Mouse (Mus musculus): ENCODE data around the gene Tgds. TPM values are rescaled to one million over a fixed set of nuclear protein-coding genes. Genes with fewer than 3 reads are reported as not detected.

The Tgds gene
- polyA plus RNA-seq, 1 experiment from 2014 or later = 31.6 TPM

GRCm38 (mm10) chr14:118175071-118175693, 42.6 kb upstream of the Tgds start:
- Histone ChIP-seq H3K36me3 (ENCODE audit: insufficient read depth, low read length) (no peaks in the 10 kb centered on the region), H3K27ac (no peak overlapping the region), H3K4me3 (replicated peaks; ENCODE audit: low read depth, low read length) (no peak overlapping the region), H3K4me1 (replicated peaks; ENCODE audit: insufficient read depth, low read length) (no peaks in the 10 kb centered on the region), H3K9ac (ENCODE audit: low read depth, low read length) (no peak overlapping the region), H3K9me3 (replicated peaks; ENCODE audit: low read length) (no peaks in the 10 kb centered on the region), H3K27me3 (ENCODE audit: insufficient read depth, low read length) (no peaks in the 10 kb centered on the region), H3K4me2 (ENCODE audit: low read length) (no peak overlapping the region)
- ATAC-seq (replicated peaks; ENCODE audit: low FRiP score, low read depth) (no peak), DNase-seq (ENCODE audit: low spot score) (no peak)
- no peak for TF ChIP-seq CTCF (IDR thresholded peaks at IDR 0.05; ENCODE audit: low read depth)
- WGBS = 82% methylated on average over 30 of the region's 30 CpGs

- H3K27me3 ChIP-seq (ENCODE audit: insufficient read depth, low read length) = no peaks in the 10 kb centered on the region
- H3K27ac ChIP-seq = no peak overlapping the region
- H3K4me3 ChIP-seq (replicated peaks; ENCODE audit: low read depth, low read length) = no peak overlapping the region
- H3K9me3 ChIP-seq (replicated peaks; ENCODE audit: low read length) = no peaks in the 10 kb centered on the region
- no peak overlapping the region for H3K4me2 ChIP-seq (ENCODE audit: low read length)
- 65% methylated on average over 11 of the region's 11 CpGs for WGBS
- no peaks in the 10 kb centered on the region for H3K4me1 ChIP-seq (replicated peaks; ENCODE audit: insufficient read depth, low read length)
- TF ChIP-seq CTCF (IDR thresholded peaks at IDR 0.05; ENCODE audit: low read depth) = peak; percentile 40
- no peak for ATAC-seq (replicated peaks; ENCODE audit: low FRiP score, low read depth)
- H3K9ac ChIP-seq (ENCODE audit: low read depth, low read length) = no peak overlapping the region
- DNase-seq (ENCODE audit: low spot score) = peak; percentile 22
- peaks cover 5% of the 10 kb centered on the region; the same call in 1 of the 2 replicates for H3K36me3 ChIP-seq (ENCODE audit: insufficient read depth, low read length)
These were observed 41.1 kb upstream of the Tgds start for GRCm38 (mm10) chr14:118173590-118174203.

- 97% methylated on average over 4 of the region's 4 CpGs for WGBS
- no peak overlapping the region for H3K27ac ChIP-seq
- no peak overlapping the region for H3K9ac ChIP-seq (ENCODE audit: low read depth, low read length)
These were observed 36.2 kb upstream of the Tgds start for GRCm38 (mm10) chr14:118168776-118169175.

DNA sequence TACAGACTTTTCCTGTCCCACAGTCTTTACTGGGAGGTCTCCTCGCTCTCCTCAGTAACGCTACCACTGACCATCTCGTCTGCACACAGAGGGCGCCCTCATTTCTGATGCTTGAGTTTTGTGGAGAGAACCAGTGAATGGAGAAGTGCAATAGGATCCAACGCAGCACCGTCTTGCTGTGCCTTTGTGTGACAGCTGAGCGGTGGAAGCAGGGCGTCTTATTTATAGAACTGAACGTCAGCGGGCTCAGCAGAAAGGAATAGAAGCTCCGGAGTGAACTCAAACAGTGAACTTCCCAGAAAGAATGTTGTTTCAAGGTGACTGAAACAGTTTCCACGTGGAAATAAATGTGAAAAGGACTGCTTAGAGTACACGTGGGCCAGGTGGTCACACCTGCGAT, 30.1 kb upstream of the Tgds start:
- Histone ChIP-seq H3K4me2 (ENCODE audit: low read length) (no peak overlapping the region), H3K4me1 (replicated peaks; ENCODE audit: insufficient read depth, low read length) (no peaks in the 10 kb centered on the region), H3K36me3 (ENCODE audit: insufficient read depth, low read length) (peaks cover 46% of the 10 kb centered on the region), H3K9ac (ENCODE audit: low read depth, low read length) (no peak overlapping the region), H3K4me3 (replicated peaks; ENCODE audit: low read depth, low read length) (no peak overlapping the region), H3K9me3 (replicated peaks; ENCODE audit: low read length) (no peaks in the 10 kb centered on the region), H3K27me3 (ENCODE audit: insufficient read depth, low read length) (no peaks in the 10 kb centered on the region), H3K27ac (no peak overlapping the region)
- DNase-seq (ENCODE audit: low spot score) (no peak), ATAC-seq (replicated peaks; ENCODE audit: low FRiP score, low read depth) (no peak)
- WGBS = 83% methylated on average over 14 of the region's 14 CpGs
- TF ChIP-seq CTCF (IDR thresholded peaks at IDR 0.05; ENCODE audit: low read depth) = no peak

More at GRCm38 (mm10) chr14:118168776-118169175, 36.2 kb upstream of the Tgds start:
- H3K4me2 ChIP-seq (ENCODE audit: low read length) = no peak overlapping the region
- TF ChIP-seq CTCF (IDR thresholded peaks at IDR 0.05; ENCODE audit: low read depth) = no peak
- ATAC-seq (replicated peaks; ENCODE audit: low FRiP score, low read depth) (no peak), DNase-seq (ENCODE audit: low spot score) (no peak)
- peaks cover 5% of the 10 kb centered on the region; the same call in 1 of the 2 replicates for H3K36me3 ChIP-seq (ENCODE audit: insufficient read depth, low read length)
- no peaks in the 10 kb centered on the region for H3K9me3 ChIP-seq (replicated peaks; ENCODE audit: low read length)
- H3K4me1 ChIP-seq (replicated peaks; ENCODE audit: insufficient read depth, low read length) = no peaks in the 10 kb centered on the region
- H3K4me3 ChIP-seq (replicated peaks; ENCODE audit: low read depth, low read length) = no peak overlapping the region
- no peaks in the 10 kb centered on the region for H3K27me3 ChIP-seq (ENCODE audit: insufficient read depth, low read length)

GRCm38 (mm10) chr14:118161751-118162150, 29.2 kb upstream of the Tgds start:
- Histone ChIP-seq H3K9me3 (replicated peaks; ENCODE audit: low read length) (no peaks in the 10 kb centered on the region), H3K4me2 (ENCODE audit: low read length) (no peak overlapping the region), H3K4me1 (replicated peaks; ENCODE audit: insufficient read depth, low read length) (no peaks in the 10 kb centered on the region), H3K9ac (ENCODE audit: low read depth, low read length) (no peak overlapping the region), H3K27ac (no peak overlapping the region), H3K4me3 (replicated peaks; ENCODE audit: low read depth, low read length) (no peak overlapping the region), H3K36me3 (ENCODE audit: insufficient read depth, low read length) (peaks cover 46% of the 10 kb centered on the region), H3K27me3 (ENCODE audit: insufficient read depth, low read length) (no peaks in the 10 kb centered on the region)
- TF ChIP-seq CTCF (IDR thresholded peaks at IDR 0.05; ENCODE audit: low read depth) = no peak
- ATAC-seq (replicated peaks; ENCODE audit: low FRiP score, low read depth) (no peak), DNase-seq (ENCODE audit: low spot score) (no peak)
- 83% methylated on average over 3 of the region's 3 CpGs for WGBS

GRCm38 (mm10) chr14:118157146-118157545, 24.6 kb upstream of the Tgds start:
- no peak overlapping the region for H3K27ac ChIP-seq
- H3K36me3 ChIP-seq (ENCODE audit: insufficient read depth, low read length) = peaks cover 33% of the 10 kb centered on the region
- no peak for ATAC-seq (replicated peaks; ENCODE audit: low FRiP score, low read depth)
- H3K9me3 ChIP-seq (replicated peaks; ENCODE audit: low read length) = no peaks in the 10 kb centered on the region
- 35% methylated on average over 5 of the region's 5 CpGs for WGBS
- H3K27me3 ChIP-seq (ENCODE audit: insufficient read depth, low read length) = no peaks in the 10 kb centered on the region
- TF ChIP-seq CTCF (IDR thresholded peaks at IDR 0.05; ENCODE audit: low read depth) = peak; percentile 85
- DNase-seq (ENCODE audit: low spot score) = peak; percentile 30
- H3K4me1 ChIP-seq (replicated peaks; ENCODE audit: insufficient read depth, low read length) = no peaks in the 10 kb centered on the region
- no peak overlapping the region for H3K4me2 ChIP-seq (ENCODE audit: low read length)
- no peak overlapping the region for H3K9ac ChIP-seq (ENCODE audit: low read depth, low read length)
- no peak overlapping the region for H3K4me3 ChIP-seq (replicated peaks; ENCODE audit: low read depth, low read length)

Measured in kidney, postnatal 0 days (tissue).